Mouse (Mus musculus) kidney, adult 2 months (tissue): ENCODE measurements around the gene Rbm15b.

ENCODE experiments used
- CTCF ChIP-seq: fragments of 200-500 bp; conservative IDR thresholded peaks from 2 replicates; pipeline ENCODE4 v1.5.1; 2011; ENCODE audit warnings: low read depth, mild to moderate bottlenecking, control low read depth, low read length, moderate library complexity, mixed read lengths; ENCODE audit not compliant: insufficient read depth, insufficient read length
- POLR2A ChIP-seq: fragments of 200-500 bp; IDR thresholded peaks from one replicate; pipeline ENCODE4 v1.6.1; 2011; ENCODE audit warnings: low read depth, low read length, control low read depth

GRCm38 (mm10) chr9:106908715-106909114 lies 21.5 kb upstream of the Rbm15b start:
- TF ChIP-seq CTCF (no peak), POLR2A (no peak)
